Mouse (Mus musculus): Measurements from ENCODE around the gene Rps21. TPM values are rescaled to one million over a fixed set of nuclear protein-coding genes. Genes with fewer than 3 reads are reported as not detected.
A peak's percentile ranks its signal among the peaks of the same experiment; 100 is the strongest.

Gene Rps21
- polyA plus RNA-seq, 1 experiment from 2014 or later = 515 TPM

DNA sequence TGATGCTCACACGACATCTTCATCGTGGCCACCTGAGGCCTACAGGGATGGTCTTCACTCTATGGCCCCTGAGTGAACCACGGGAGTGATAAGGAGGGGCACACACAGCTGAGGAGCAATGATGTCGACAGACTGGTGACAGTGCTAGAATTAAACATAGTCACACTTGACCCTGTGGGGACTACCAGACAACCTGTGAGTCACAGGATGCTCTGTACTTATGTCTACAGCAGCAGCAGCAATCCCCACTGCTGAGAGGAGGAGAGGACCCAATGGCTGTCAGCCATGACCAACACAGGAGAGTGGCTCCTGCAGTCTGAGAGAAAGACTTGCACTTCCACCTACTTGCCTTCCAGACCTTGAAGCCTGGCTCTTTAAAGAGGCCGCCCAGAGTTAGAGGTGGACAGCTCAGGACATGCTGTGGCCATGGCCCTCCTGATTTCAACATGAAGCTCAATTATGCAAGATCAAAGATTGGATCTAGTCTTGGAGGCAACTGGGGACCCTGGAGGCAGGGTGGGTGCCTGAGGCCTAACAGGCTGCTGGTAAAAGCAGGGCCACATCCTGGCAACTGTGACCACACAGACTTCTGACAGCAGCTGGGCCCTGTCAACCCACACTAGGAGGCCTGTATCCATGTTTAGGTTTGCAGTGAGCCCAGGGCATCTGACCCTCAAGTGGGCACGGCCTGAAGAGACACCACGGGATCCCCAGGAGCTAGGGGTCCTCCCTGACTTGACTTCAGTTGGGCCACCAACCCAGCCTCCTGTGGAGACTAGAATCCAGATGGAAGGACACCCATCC is 23.9 kb upstream of the Rps21 start:
- no peaks in the 10 kb centered on the region for H3K9me3 ChIP-seq (replicated peaks)
- no peak overlapping the region for H3K4me3 ChIP-seq
- H3K36me3 ChIP-seq = no peaks in the 10 kb centered on the region
- no peak for DNase-seq (ENCODE audit: low spot score)
- no peak overlapping the region; the same call in 1 of the 2 replicates for H3K27ac ChIP-seq (replicated peaks)
- H3K27me3 ChIP-seq (ENCODE audit: low read depth, poor library complexity, severe bottlenecking) = peaks cover 9% of the 10 kb centered on the region
- 87% methylated on average over 7 of the region's 7 CpGs for WGBS
- H3K4me1 ChIP-seq = peaks cover 13% of the 10 kb centered on the region

DNA sequence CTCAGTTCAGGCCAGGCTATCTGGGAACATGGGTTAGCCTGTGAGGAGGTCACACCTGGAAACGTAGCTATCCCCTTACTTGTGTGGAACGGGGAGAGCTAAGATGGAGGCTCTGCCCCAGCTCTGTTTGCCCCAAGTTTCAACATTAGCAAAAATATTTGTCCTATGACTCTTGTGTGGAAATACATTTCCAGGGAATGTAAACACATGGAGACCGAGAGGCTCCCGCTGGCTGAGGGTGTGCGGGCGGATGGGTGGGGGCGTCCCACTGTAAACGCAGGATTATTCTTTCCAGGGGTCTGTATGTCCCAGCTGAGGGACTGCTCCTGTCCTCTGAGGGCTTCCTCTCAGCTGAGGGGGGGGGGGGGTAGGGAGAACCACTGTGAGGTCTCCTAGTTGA is 22.8 kb upstream of the Rps21 start:
- Histone ChIP-seq H3K27me3 (ENCODE audit: low read depth, poor library complexity, severe bottlenecking) (no peaks in the 10 kb centered on the region), H3K27ac (replicated peaks) (no peak overlapping the region; the same call in 1 of the 2 replicates)
- 91% methylated on average over 8 of the region's 8 CpGs for WGBS

DNA sequence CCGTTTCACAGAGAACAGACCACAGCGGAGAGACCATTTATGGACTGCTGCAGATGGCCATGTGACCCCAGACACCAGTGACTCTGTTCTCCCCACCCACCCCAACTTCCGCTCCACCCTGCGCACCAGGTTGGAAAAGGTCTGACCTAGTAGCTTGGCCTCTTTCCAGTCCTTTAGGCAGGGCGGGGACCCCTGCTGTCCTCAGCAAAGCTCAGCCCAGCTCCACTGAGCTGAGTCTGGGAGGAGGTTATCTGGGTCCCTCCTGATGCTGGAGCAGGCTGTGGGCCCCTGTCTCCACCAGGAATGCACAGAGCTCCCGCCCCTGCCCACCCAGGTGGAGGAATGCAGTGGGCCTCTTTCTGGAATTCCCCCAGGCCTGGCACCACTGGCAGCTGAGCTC is 22.2 kb upstream of the Rps21 start:
- no peaks in the 10 kb centered on the region for H3K36me3 ChIP-seq
- H3K27me3 ChIP-seq (ENCODE audit: low read depth, poor library complexity, severe bottlenecking) = no peaks in the 10 kb centered on the region
- H3K27ac ChIP-seq (replicated peaks) = no peak overlapping the region; the same call in 1 of the 2 replicates
- WGBS = 61% methylated on average over 6 of the region's 6 CpGs
- H3K4me1 ChIP-seq = peaks cover 8% of the 10 kb centered on the region
- H3K9me3 ChIP-seq (replicated peaks) = no peaks in the 10 kb centered on the region
- DNase-seq (ENCODE audit: low spot score) = no peak
- no peak overlapping the region for H3K4me3 ChIP-seq

More for the DNA sequence above, 22.8 kb upstream of the Rps21 start:
- no peak overlapping the region for H3K4me3 ChIP-seq
- H3K36me3 ChIP-seq = no peaks in the 10 kb centered on the region
- H3K9me3 ChIP-seq (replicated peaks) = no peaks in the 10 kb centered on the region
- DNase-seq (ENCODE audit: low spot score) = no peak
- peaks cover 8% of the 10 kb centered on the region for H3K4me1 ChIP-seq

DNA sequence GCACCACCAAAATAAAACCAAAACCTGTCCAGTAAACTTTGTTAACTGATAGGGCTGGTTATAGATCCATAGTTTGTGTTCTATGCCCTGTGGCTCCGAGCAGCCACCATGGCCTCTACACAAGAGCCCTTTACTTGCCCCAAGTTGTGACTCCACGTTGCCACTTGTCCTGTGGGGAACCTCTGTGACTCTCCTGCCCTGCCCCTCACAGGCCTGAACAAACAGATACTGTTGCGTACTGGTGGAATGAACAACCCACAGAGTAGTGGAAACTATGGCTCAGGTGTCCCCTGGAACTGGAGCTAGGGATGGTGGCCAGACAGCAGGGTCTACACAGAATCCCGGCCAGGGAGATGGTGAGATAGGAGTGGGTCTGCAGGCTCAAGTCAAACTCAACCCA is 21.4 kb upstream of the Rps21 start:
- Histone ChIP-seq H3K27me3 (ENCODE audit: low read depth, poor library complexity, severe bottlenecking) (no peaks in the 10 kb centered on the region), H3K4me1 (peaks cover 8% of the 10 kb centered on the region), H3K27ac (replicated peaks) (no peak overlapping the region), H3K4me3 (no peak overlapping the region), H3K36me3 (no peaks in the 10 kb centered on the region), H3K9me3 (replicated peaks) (no peaks in the 10 kb centered on the region)
- no peak for DNase-seq (ENCODE audit: low spot score)
- 89% methylated on average over 4 of the region's 4 CpGs for WGBS

DNA sequence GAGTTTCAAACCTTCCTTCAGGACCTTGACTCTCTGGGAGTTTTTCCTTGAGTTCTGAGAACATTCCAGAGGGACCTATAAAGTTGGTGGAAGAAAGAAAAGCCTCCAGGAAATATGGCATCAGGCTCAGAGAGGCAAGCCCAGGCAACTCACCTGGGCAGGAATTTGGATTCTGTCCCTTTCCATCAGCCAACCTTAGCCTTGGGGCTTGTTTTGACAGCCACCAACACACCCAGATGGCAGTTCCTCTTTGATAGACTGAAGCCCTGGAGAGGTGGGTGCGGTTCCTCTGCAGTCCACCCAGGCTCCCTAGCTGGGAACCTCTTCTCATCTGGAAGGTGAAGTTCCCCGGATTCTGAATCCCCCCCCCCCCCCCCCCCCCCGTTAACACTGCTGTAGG is 20.7 kb upstream of the Rps21 start:
- Histone ChIP-seq H3K36me3 (no peaks in the 10 kb centered on the region), H3K9me3 (replicated peaks) (no peaks in the 10 kb centered on the region), H3K27ac (replicated peaks) (no peak overlapping the region), H3K4me1 (peaks cover 8% of the 10 kb centered on the region), H3K27me3 (ENCODE audit: low read depth, poor library complexity, severe bottlenecking) (no peaks in the 10 kb centered on the region), H3K4me3 (no peak overlapping the region)
- no peak for DNase-seq (ENCODE audit: low spot score)
- 68% methylated on average over 3 of the region's 3 CpGs for WGBS

DNA sequence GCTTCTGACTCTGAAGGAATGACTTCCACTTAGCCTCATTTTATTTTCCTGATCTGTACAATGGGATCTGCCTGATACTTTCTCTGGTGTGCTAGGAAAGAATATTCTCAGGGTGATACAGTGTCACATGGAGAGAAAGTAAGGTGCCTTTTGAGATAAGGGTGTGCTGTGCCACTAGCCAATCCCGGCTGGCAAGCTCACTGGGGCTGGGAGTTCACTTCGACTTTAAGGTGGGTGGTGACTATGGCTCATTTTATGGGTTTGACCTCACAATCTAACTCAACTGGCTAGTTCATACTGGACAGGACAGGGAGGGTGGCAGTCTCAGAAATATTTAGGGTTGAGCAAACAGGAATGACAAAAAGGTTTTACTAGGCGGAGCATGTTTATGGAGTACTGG is 20.2 kb upstream of the Rps21 start:
- no peak overlapping the region for H3K4me3 ChIP-seq
- no peak for DNase-seq (ENCODE audit: low spot score)
- no peak overlapping the region for H3K27ac ChIP-seq (replicated peaks)
- no peaks in the 10 kb centered on the region for H3K9me3 ChIP-seq (replicated peaks)
- no peaks in the 10 kb centered on the region for H3K27me3 ChIP-seq (ENCODE audit: low read depth, poor library complexity, severe bottlenecking)
- 89% methylated on average over 3 of the region's 3 CpGs for WGBS
- H3K36me3 ChIP-seq = no peaks in the 10 kb centered on the region
- H3K4me1 ChIP-seq = peaks cover 8% of the 10 kb centered on the region

DNA sequence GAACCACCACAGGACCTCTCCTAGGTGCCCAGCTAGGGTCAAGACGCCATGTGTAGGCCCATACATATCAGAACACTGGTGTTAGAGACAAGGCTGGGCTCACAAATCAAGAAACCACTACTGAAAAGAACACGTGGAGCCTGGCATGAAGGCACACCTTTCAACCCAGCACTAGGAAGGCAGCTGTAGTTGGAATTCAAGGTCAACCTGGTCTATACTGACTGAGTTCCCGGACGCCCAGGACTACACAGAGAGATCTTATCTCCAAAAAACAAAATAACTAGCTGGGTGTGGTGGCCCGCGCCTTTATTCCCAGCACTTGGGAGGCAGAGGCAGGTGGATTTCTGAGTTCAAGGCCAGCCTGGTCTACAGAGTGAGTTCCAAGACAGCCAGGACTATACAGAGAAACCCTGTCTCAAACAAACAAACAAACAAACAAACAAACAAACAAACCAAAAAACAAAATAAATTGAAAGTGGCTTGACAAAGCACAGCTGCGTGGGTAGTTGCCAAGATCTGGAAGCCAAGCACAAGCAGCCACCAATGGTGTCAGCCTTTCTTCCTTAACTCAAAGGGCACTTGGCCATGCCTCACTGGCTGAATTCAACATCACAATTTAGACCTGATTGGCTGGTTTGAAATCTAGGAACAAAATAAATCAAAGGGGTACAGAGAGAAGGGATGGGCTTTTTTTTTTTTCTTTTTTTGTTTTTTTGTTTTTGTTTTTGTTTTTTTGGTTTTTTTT is 19.4 kb upstream of the Rps21 start:
- Histone ChIP-seq H3K36me3 (no peaks in the 10 kb centered on the region), H3K9me3 (replicated peaks) (no peaks in the 10 kb centered on the region), H3K27me3 (ENCODE audit: low read depth, poor library complexity, severe bottlenecking) (no peaks in the 10 kb centered on the region), H3K4me3 (no peak overlapping the region), H3K4me1 (peaks cover 8% of the 10 kb centered on the region), H3K27ac (replicated peaks) (no peak overlapping the region)
- 93% methylated on average over 7 of the region's 7 CpGs for WGBS
- no peak for DNase-seq (ENCODE audit: low spot score)

DNA sequence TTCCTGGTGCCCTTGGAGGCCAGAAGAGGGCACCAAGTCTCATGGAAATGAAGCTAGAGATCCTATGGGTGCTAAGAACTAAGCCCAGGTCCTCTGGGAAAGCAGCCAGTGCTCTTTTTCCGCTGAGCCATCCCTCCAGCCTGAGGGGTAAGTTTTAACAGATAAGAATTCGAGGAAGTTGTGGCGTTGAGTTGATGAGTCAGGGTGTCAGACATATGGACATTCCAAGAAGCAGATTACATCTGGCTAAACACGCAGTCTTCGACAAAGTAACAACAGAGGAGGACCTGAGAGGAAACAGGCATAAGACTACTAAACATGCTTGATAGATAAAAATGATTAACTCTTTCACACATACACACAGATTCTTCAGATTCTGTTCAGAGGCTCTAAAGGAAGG is 18.6 kb upstream of the Rps21 start:
- no peaks in the 10 kb centered on the region for H3K27me3 ChIP-seq (ENCODE audit: low read depth, poor library complexity, severe bottlenecking)
- H3K9me3 ChIP-seq (replicated peaks) = no peaks in the 10 kb centered on the region
- no peak overlapping the region for H3K4me3 ChIP-seq
- H3K27ac ChIP-seq (replicated peaks) = no peak overlapping the region
- WGBS = 87% methylated on average over 5 of the region's 5 CpGs
- H3K4me1 ChIP-seq = peaks cover 8% of the 10 kb centered on the region
- DNase-seq (ENCODE audit: low spot score) = no peak
- no peaks in the 10 kb centered on the region for H3K36me3 ChIP-seq

DNA sequence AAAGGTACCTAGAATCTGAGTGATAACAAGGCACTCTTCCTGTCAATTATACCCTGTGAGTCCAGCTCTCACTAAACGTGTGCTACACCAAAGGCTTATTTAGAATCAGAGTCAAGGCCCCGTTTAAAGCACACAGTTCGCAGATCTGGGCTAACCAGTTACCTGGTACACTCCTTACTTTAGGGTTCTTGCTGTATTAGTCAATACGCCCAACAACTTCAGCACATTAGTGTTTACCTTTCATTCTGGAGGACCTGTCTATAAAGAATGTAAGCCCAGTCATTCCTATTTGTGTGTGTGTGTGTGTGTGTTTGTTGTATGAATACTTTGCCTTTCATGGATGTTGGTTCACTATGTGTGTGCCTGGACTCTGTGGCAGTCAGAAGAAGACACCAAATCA is 14.1 kb upstream of the Rps21 start:
- Histone ChIP-seq H3K9me3 (replicated peaks) (no peaks in the 10 kb centered on the region), H3K4me3 (no peak overlapping the region), H3K4me1 (no peaks in the 10 kb centered on the region), H3K27ac (replicated peaks) (no peak overlapping the region), H3K27me3 (ENCODE audit: low read depth, poor library complexity, severe bottlenecking) (no peaks in the 10 kb centered on the region), H3K36me3 (no peaks in the 10 kb centered on the region)
- WGBS = 92% methylated on average over 4 of the region's 4 CpGs
- DNase-seq (ENCODE audit: low spot score) = no peak

DNA sequence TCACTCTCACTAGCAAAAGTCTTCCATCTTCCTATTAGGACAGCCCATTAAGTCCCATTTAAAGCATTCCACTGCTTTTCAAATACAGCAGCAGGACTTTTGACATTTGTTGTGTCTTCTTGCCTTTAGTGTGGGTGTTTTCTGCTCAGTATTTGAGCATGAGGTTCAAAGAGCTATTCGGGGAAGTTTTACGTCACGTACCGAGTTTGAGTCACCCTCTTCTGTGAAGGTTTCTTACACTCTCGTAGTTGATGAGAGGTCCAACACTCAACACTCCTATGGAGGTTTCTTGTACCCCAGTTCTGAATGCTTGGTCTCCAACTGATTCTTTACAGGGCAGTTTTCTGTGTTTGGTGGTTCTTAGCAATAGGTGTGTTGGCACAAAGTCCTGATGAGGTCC is 9.3 kb upstream of the Rps21 start:
- Histone ChIP-seq H3K4me3 (no peak overlapping the region), H3K27me3 (ENCODE audit: low read depth, poor library complexity, severe bottlenecking) (no peaks in the 10 kb centered on the region), H3K9me3 (replicated peaks) (no peaks in the 10 kb centered on the region), H3K27ac (replicated peaks) (no peak overlapping the region), H3K4me1 (peaks cover 18% of the 10 kb centered on the region), H3K36me3 (no peaks in the 10 kb centered on the region)
- WGBS = 95% methylated on average over 5 of the region's 5 CpGs
- DNase-seq (ENCODE audit: low spot score) = no peak

DNA sequence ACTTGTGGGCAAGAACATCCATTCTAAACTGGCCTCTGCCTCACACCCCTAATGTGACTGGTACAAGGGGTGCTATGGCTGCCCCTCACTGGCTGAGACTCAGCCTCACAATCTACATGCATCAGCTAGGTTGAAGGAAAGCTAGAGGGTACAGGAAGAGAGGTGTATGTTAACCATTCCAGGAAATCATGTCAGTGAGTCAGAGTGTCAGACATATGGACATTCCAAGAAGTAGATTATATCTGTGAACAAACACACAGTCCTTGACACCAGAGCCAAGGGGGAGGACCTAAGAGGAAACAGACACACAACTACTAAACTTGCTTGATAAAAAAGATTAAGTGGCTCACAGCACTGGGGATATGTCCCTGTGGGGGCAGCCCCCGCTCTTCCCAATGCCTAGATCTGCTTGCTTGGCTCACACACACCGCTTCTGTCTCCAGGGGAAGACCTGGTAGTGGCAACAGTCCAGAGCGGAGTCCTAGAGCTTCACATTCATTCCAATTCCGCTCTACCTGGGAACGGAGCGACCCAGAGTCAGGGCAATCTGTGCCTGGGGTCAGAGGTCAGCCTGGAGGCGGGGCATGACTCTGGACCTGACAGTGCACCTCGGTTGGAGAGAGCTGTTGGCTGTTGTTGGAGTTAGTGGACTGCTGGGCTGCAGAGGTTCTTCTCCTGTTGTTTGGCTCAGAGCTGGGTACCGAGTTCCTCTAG is 8.1 kb upstream of the Rps21 start:
- Histone ChIP-seq H3K27me3 (ENCODE audit: low read depth, poor library complexity, severe bottlenecking) (no peaks in the 10 kb centered on the region), H3K36me3 (no peaks in the 10 kb centered on the region), H3K9me3 (replicated peaks) (no peaks in the 10 kb centered on the region), H3K4me1 (peaks cover 18% of the 10 kb centered on the region), H3K27ac (replicated peaks) (no peak overlapping the region), H3K4me3 (no peak overlapping the region)
- DNase-seq (ENCODE audit: low spot score) = no peak
- 63% methylated on average over 9 of the region's 9 CpGs for WGBS

DNA sequence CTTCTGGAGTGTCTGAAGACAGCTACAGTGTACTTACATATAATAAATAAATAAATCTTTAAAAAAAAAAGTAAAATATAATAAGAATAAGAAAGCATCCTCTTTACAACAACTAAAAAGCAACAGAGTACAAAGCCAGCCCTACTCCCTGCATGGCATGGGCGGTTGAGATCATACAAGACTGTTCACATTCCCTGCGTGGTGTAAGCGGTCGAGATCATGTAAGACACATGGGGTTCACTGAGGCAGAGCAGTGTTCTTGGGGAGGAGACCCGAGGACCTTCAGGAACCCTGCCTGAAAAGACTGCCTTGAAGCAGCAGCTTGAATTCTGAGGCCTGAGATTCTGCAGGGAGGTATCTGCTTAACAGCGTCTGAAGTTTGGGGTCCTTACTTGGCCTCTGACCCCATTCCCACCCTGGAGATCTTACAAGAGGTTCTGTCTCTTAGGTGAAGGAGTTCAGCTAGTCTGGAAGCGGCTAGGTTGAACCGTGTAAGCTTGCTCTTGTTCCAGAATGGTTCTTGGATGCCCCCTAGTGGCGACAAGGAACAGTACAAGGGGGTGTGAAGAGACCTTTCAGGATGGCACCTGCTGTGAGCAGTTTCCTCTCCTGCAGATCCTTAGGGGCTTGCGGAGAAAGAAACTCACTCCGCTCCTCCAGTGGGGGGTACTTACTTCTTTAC is 6.1 kb upstream of the Rps21 start:
- no peaks in the 10 kb centered on the region for H3K9me3 ChIP-seq (replicated peaks)
- 35% methylated on average over 11 of the region's 11 CpGs for WGBS
- DNase-seq (ENCODE audit: low spot score) = peak; percentile 80
- no peaks in the 10 kb centered on the region for H3K36me3 ChIP-seq
- H3K4me3 ChIP-seq = 0 out of 2 replicates have a peak overlapping the region, but pooled peaks have one; percentile 2
- H3K27me3 ChIP-seq (ENCODE audit: low read depth, poor library complexity, severe bottlenecking) = no peaks in the 10 kb centered on the region
- peaks cover 22% of the 10 kb centered on the region for H3K4me1 ChIP-seq
- peak overlapping the region; percentile 23; the same call in 1 of the 2 replicates for H3K27ac ChIP-seq (replicated peaks)

Data from midbrain, embryonic 10.5 days (tissue).